Mouse (Mus musculus): Measurements from ENCODE around the gene Arl11. TPM values are rescaled to one million over a fixed set of nuclear protein-coding genes. Genes with fewer than 3 reads are reported as not detected.

The Arl11 gene
- 1.3 and 1.5 TPM in 2 replicates for polyA plus RNA-seq (2021; fragmentation: Nextera tagmentation)
- long read RNA-seq, experiment 1, partial matches to known transcripts = 0 of 2 reads
- long read RNA-seq, experiment 1, other reads (novel, unspliced or antisense) = 0 of 2 reads
- long read RNA-seq, experiment 2, partial matches to known transcripts = 0 of 2 reads
- long read RNA-seq, experiment 2, other reads (novel, unspliced or antisense) = 0 of 2 reads

DNA sequence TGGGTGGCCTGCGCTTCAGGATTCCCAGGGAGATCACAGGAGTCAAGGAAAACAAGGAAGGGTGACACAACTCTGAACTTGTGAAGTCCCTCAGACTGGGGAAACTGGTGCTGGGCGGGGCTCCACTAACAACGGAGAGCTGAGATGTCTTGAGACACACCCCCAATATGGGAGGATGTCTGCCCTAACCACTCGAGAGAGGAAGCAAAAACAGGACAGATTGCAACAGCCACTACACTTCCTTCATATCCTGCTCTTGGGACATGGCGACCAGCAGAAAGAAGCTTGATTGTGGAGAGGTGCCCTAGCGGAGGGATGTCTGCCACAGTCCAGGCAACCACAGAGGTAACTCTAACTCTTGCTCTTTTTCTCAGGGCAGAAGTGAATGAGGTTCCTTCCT, at the start of gene Arl11:
Gene Arl11 (plus strand): TSS at position 161 of the 400 bp plus-strand sequence.

GRCm38 (mm10) chr14:61360131-61360980, 50.8 kb downstream of the Arl11 start, which contains the start of gene Ebpl:
Gene Ebpl, minus strand, starts transcription at chr14:61360439.

Other genes with a start within 250 kb of the Arl11 start
- gene Sacs, start 171.3 kb upstream of the Arl11 start, polyA plus RNA-seq (2021; fragmentation: Nextera tagmentation) = 6.2 and 7.1 TPM in 2 replicates
- 0.09 and 0.10 TPM in 2 replicates for gene Sgcg, start 51.3 kb upstream of the Arl11 start, polyA plus RNA-seq (2021; fragmentation: Nextera tagmentation)
- gene Ebpl, start 50.7 kb downstream of the Arl11 start, polyA plus RNA-seq (2021; fragmentation: Nextera tagmentation) = 8.1 and 10.5 TPM in 2 replicates
- 28.5 and 35.5 TPM in 2 replicates for gene Kpna3, start 130.1 kb downstream of the Arl11 start, polyA plus RNA-seq (2021; fragmentation: Nextera tagmentation)
- 74.7 and 94.3 TPM in 2 replicates for gene Spryd7, start 247.1 kb downstream of the Arl11 start, polyA plus RNA-seq (2021; fragmentation: Nextera tagmentation)